Mouse (Mus musculus) C2C12 (cell line): Measurements from ENCODE around the gene Setd5. TPM values are rescaled to one million over a fixed set of nuclear protein-coding genes. Genes with fewer than 3 reads are reported as not detected.

Source experiments
- H3K27me3 ChIP-seq: one replicate; pipeline ENCODE4 v1.6.1; 2011; ENCODE audit not compliant: control insufficient read depth, insufficient read depth, insufficient read length
- H3K36me3 ChIP-seq: one replicate; pipeline ENCODE4 v1.6.1; 2011; ENCODE audit not compliant: control insufficient read depth, insufficient read depth
- H3K4me3 ChIP-seq: one replicate; pipeline ENCODE4 v1.5.1; 2011; ENCODE audit warnings: mild to moderate bottlenecking, control low read depth; ENCODE audit not compliant: poor library complexity, insufficient read depth, severe bottlenecking
- H3K79me2 ChIP-seq: one replicate; pipeline ENCODE4 v1.6.1; 2011; ENCODE audit not compliant: control insufficient read depth, insufficient read depth
- H3K79me3 ChIP-seq: one replicate; pipeline ENCODE4 v1.6.1; 2011; ENCODE audit warnings: low read depth, control low read depth
- H3ac ChIP-seq: one replicate; pipeline ENCODE3; 2011; ENCODE audit warnings: low read depth; ENCODE audit not compliant: control insufficient read depth, insufficient read length
- CEBPB ChIP-seq: IDR thresholded peaks from one replicate; pipeline ENCODE4 v1.6.1; 2011; ENCODE audit warnings: low read depth, mild to moderate bottlenecking, control low read depth, moderate library complexity
- CTCF ChIP-seq: IDR thresholded peaks from one replicate; pipeline ENCODE4 v1.5.1; 2011; ENCODE audit not compliant: control insufficient read depth, insufficient read depth, insufficient read length
- FOSL1 ChIP-seq: IDR thresholded peaks from one replicate; pipeline ENCODE4 v1.8.0; 2011; ENCODE audit warnings: mild to moderate bottlenecking, low read length; ENCODE audit not compliant: poor library complexity, insufficient read depth, severe bottlenecking
- MAX ChIP-seq: IDR thresholded peaks from one replicate; pipeline ENCODE4 v1.6.1; 2011; ENCODE audit warnings: mild to moderate bottlenecking, control low read depth
- MYOD1 ChIP-seq: IDR thresholded peaks from one replicate; pipeline ENCODE4 v1.6.1; 2011; ENCODE audit warnings: low read depth; ENCODE audit not compliant: control insufficient read depth, insufficient read length
- MYOG ChIP-seq: IDR thresholded peaks from one replicate; pipeline ENCODE4 v1.6.1; 2011; ENCODE audit not compliant: control insufficient read depth, insufficient read length; ENCODE audit errors: extremely low read depth
- USF1 ChIP-seq: IDR thresholded peaks from one replicate; pipeline ENCODE4 v1.6.1; 2011; ENCODE audit warnings: low read depth, mild to moderate bottlenecking, control low read depth, moderate library complexity
- polyA plus RNA-seq: library from polyadenylated mRNA; unstranded; fragments of >200 nt; fragmentation: generic; extraction: Trizol; gene quantifications from one replicate; pipeline ENCODE4 v1.2.1, GENCODE M21; 2012; ENCODE audit warnings: missing spikeins

Gene Setd5
- polyA plus RNA-seq, 1 experiment: 17.0 TPM

- H3K79me3 ChIP-seq: no peaks in the 10 kb centered on the region
- H3ac ChIP-seq: no peak overlapping the region
- TF ChIP-seq CTCF (no peak), CEBPB (no peak), FOSL1 (no peak), MYOD1 (no peak), USF1 (no peak), MYOG (no peak), MAX (no peak)
- no peaks in the 10 kb centered on the region for H3K79me2 ChIP-seq
- no peaks in the 10 kb centered on the region for H3K27me3 ChIP-seq
- H3K36me3 ChIP-seq: peaks cover 32% of the 10 kb centered on the region
- no peak overlapping the region for H3K4me3 ChIP-seq
Measured at GRCm38 (mm10) chr6:113163513-113163912, 86.3 kb downstream of the Setd5 start.

DNA sequence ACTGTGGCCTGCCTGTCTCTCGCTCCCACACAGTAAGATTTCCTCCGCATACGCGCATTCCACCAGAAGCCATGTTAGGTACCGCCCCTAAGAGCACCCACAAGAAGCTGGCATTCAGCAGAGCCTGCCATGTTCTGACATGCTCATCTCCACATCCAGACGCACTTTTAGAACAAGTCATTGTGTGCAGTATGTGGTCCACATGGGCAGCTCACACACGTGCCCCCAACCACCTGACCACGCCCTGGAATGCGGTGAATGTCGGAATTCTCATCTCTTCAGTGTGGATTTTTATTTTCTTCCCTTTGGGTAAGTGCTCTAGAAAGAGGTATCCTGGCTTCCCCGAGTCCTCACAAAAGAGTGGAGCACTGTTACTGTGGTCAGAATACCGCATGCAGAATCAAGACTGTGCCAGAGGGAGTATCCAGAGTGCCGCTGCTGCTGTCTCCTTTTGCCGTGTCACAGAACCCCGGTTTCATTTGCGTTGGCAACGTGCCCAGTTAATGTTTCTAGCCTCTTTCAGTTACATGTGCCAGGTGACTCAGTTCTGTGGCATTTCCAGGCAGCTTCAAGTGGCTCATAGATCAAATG is 89.6 kb downstream of the Setd5 start:
- no peaks in the 10 kb centered on the region for H3K79me3 ChIP-seq
- H3K36me3 ChIP-seq: peaks cover 8% of the 10 kb centered on the region
- no peaks in the 10 kb centered on the region for H3K27me3 ChIP-seq
- no peaks in the 10 kb centered on the region for H3K79me2 ChIP-seq
- TF ChIP-seq FOSL1 (peak; percentile 50), MYOD1 (no peak), MYOG (no peak), USF1 (peak; percentile 74), CEBPB (no peak), MAX (peak; percentile 78), CTCF (no peak)
- peak overlapping the region; percentile 7 for H3K4me3 ChIP-seq
- H3ac ChIP-seq: peak overlapping the region; percentile 0

DNA sequence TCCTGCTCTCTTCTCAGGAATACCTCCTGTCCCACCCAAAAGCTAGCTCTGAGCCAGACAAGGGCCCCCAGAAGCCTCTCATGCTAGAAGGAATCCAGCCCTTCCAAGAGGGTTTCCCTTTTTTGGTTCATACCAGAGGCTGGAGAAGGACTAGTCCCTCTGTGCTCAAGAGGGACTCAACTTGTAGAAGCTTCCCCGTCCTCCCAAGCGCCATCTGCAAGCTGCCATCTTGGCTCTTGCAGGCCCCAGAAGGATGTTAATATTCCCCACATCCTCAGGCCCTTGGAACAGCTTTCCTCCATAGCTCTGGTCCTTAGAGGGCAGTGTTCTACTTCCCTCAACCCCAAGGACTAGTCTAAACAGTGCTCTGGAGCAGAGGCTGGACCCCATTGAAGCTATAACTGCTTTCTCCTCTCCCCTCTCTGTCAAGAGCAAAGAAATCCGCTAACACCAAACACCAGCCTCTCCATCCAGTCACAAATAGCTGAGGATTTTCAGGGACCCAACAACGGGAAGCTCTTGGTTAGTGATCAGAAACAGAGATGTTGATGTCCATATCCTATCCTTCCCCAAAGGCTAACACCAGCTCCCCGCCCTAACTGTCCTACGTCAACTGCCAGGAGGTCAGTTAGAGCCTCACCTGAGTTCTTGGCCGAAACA is 91.3 kb downstream of the Setd5 start:
- Histone ChIP-seq H3ac (no peak overlapping the region), H3K79me3 (no peaks in the 10 kb centered on the region), H3K4me3 (no peak overlapping the region), H3K79me2 (no peaks in the 10 kb centered on the region), H3K27me3 (no peaks in the 10 kb centered on the region), H3K36me3 (no peaks in the 10 kb centered on the region)
- TF ChIP-seq CTCF (no peak), MAX (no peak), CEBPB (no peak), USF1 (no peak), FOSL1 (no peak), MYOG (no peak)

DNA sequence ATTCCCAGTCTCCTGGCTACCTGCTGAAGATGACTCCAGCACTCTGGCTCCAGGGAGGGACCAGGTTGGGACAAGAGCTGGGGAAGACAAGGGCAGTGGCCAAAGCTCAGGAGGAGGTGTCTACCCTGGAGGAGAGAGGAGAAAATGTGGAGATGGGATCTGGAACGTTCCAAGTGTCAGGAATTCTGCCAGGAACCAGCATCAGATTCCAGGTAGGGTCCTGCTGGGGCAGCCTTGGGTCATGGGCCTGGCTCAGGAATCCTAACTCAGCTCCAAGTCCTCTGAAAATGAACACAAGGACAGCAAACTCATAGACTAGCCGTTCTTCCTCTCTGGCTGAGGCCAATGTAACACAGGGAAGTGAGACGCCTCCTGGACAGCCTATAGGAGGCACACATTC is 92.7 kb downstream of the Setd5 start:
- TF ChIP-seq MYOG: no peak
- no peak for TF ChIP-seq CEBPB
- no peak for TF ChIP-seq MYOD1
- TF ChIP-seq USF1: no peak
- no peak for TF ChIP-seq FOSL1
- TF ChIP-seq CTCF: no peak
- no peak for TF ChIP-seq MAX
- H3K79me2 ChIP-seq: no peaks in the 10 kb centered on the region
- no peak overlapping the region for H3ac ChIP-seq
- H3K27me3 ChIP-seq: no peaks in the 10 kb centered on the region
- H3K4me3 ChIP-seq: no peak overlapping the region
- H3K79me3 ChIP-seq: no peaks in the 10 kb centered on the region
- no peaks in the 10 kb centered on the region for H3K36me3 ChIP-seq

GRCm38 (mm10) chr6:113170651-113171050 is 93.5 kb downstream of the Setd5 start:
- H3K79me3 ChIP-seq: no peaks in the 10 kb centered on the region
- H3K27me3 ChIP-seq: no peaks in the 10 kb centered on the region
- H3ac ChIP-seq: no peak overlapping the region
- no peak for TF ChIP-seq CTCF
- TF ChIP-seq USF1: no peak
- TF ChIP-seq MAX: no peak
- no peak for TF ChIP-seq CEBPB
- no peak for TF ChIP-seq MYOG
- TF ChIP-seq MYOD1: no peak
- no peak for TF ChIP-seq FOSL1
- no peaks in the 10 kb centered on the region for H3K36me3 ChIP-seq
- H3K79me2 ChIP-seq: no peaks in the 10 kb centered on the region
- no peak overlapping the region for H3K4me3 ChIP-seq

DNA sequence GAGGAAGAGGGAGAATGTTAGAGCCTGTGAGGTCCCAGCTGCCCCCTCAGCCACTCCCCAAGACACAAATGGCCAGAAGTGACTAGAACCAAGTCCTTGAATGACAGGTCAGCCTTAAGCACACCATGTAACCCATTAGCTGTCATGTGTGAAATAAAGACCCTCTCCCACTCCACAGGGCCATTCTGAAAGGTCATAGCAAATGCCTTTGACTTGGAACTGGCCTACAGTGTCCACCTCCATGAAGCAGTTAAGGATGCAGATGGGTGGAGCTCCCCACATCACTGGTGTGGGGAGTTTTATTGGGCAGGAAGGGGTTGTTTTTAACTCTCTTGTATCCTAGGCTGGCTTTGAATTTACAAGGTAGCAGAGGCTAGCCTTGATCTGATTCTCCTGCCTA is 94.8 kb downstream of the Setd5 start:
- H3K4me3 ChIP-seq: no peak overlapping the region

More for the DNA sequence above, 94.8 kb downstream of the Setd5 start:
- Histone ChIP-seq H3K79me3 (no peaks in the 10 kb centered on the region), H3ac (no peak overlapping the region), H3K36me3 (no peaks in the 10 kb centered on the region), H3K27me3 (no peaks in the 10 kb centered on the region), H3K79me2 (no peaks in the 10 kb centered on the region)
- no peak for TF ChIP-seq CEBPB
- no peak for TF ChIP-seq FOSL1
- TF ChIP-seq MYOD1: no peak
- no peak for TF ChIP-seq MAX
- no peak for TF ChIP-seq MYOG
- no peak for TF ChIP-seq USF1
- TF ChIP-seq CTCF: no peak
